Mouse (Mus musculus): ENCODE results near the gene Cox6b1. TPM values are rescaled to one million over a fixed set of nuclear protein-coding genes. Genes with fewer than 3 reads are reported as not detected.

The Cox6b1 gene
- polyA plus RNA-seq, 1 experiment from 2014 or later: 989 TPM

DNA sequence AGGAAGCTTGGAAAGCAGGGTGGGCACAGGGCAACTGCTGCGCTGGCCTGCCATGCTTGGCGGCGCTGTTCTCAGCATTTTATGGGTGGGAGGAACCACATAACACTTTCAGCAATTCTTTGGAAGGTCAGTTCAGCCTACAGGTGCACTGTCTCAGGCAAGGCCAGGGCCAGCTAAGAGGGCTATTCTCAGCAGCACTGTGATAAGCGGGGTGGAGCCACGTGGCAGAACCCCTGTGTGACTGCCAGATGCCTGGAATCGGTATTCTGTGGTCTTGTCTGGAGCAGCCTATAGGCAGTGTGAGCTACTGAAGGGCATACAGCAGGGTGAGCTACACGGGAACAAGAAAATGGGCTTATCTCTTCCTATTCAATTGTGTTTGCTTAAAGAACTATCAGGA lies 15.9 kb downstream of the Cox6b1 start:
- no peak for DNase-seq (ENCODE audit: low spot score)

DNA sequence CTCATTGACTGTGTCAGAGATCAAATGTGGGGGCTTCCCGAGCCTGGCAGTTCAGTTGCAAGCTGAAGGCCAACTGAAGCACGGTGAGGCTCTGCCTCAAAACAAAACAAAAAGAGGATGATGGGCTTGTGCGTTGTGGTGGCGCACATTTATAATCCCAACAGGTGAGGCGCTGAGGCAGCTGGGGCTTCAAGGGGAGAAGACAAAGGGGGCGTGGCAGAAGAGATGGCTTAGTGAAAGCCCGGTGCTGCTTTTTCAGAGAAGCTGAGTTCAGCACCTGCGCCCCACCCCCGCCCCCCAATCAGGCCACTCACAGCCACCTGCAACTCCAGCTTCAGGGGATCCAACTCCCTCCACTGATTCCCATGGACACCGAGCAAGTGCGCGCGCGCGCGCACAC lies 17.5 kb downstream of the Cox6b1 start:
- DNase-seq (ENCODE audit: low spot score): peak; percentile 25

DNA sequence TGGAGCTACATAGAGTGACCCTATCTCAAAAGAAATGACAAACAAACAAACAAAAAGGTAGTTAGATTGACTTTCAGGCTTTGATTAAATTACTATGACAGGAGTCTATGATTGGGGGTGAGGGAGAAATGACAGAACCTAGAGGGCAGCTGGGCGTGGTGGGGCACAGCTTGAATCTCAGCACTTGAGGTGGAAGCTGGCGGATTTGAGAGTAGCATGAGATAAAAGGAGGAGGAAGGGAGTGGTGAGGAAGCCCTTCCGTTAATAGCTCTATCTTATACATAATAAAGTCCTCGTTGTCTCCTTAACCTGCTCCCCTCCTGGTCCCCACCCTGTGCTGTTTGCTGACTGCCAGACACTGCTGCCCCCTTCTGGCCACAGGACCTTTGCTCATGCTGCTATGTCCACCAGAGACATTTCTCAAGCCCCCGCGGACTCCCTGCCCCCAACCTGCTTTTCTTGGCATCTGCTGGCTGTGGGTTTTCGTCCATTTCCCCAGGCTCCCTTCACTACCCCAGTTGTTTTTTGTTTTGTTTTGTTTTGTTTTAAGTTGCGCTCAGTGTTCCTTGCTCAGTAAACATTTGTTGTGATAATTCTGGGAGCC lies 18.1 kb downstream of the Cox6b1 start:
- peak; percentile 63 for DNase-seq (ENCODE audit: low spot score)

DNA sequence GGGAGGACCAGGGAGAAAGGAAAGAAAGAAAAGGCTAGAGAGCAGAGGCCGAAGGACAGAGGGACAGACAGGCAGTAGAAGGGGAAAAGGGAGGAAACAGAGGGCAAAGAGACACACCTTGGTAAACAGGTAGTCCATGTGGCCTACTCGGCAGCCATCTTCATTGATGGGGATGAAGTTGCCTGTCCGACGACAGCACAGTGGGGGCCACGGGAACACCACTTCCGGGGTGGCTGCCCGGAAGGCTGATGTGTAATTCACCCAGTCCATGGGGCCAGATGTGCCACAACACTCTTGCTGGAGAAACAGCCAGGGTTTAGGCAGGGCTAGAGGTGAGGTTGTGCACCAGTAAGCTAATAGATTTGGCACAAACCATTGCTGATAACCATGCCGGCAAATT lies 21.0 kb downstream of the Cox6b1 start:
- no peak for DNase-seq (ENCODE audit: low spot score)

DNA sequence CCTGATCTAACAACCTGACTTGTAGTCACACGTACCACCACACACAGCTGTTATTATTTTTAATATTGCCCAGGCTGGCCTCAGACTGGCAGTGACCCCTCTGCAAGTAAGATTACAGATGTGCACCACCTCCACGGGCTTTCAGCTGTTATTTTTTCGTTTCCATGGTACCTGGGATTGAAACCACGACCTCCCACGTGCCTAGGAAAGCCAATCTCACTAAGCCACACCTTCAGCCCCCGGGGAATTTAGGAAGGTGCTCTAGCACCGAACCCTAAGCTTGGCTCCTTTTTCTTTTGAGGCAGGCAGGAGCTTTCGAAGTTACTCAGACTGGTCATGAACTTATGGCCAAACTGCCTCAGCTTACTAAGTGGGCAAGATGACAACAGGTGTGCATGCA lies 21.5 kb downstream of the Cox6b1 start:
- DNase-seq (ENCODE audit: low spot score): no peak

DNA sequence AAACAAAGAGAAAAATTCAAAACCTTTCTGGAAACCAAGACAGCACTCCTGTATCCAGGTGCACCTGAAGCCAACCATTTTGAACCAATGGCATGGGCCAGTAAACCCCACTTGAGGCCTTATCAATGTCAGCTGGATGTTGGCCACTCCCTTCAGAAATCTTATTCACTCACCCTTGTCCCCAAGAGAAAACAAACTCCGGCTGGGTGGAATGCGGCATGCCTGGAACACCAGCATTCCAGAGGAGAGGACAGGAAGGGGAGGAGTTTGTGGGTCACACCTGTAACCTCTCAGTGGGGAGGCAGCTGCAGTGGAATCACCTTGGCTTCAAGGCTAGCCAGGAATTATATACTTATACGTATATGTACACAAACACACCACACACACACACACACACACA lies 23.4 kb downstream of the Cox6b1 start:
- DNase-seq (ENCODE audit: low spot score): no peak

DNA sequence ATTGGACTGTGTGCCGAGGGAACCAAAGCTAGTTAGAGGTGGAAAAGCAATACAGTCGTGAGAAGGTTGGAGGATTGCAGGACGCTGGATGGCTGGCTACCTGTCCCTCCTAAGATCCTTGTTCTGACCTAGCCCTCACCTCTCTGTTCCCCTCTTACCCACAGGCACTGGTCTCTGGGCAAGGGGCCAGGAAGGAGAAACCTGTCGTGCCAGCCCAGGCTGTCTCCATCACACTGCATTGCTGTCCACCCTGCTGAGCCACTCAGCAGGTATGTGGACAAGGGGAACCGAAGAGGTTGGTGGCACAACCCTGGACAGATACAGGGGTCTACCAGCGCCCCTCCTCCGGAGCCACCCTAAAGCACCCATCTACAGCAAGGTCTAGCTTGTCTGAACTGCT lies 25.3 kb downstream of the Cox6b1 start:
- no peak for DNase-seq (ENCODE audit: low spot score)

DNA sequence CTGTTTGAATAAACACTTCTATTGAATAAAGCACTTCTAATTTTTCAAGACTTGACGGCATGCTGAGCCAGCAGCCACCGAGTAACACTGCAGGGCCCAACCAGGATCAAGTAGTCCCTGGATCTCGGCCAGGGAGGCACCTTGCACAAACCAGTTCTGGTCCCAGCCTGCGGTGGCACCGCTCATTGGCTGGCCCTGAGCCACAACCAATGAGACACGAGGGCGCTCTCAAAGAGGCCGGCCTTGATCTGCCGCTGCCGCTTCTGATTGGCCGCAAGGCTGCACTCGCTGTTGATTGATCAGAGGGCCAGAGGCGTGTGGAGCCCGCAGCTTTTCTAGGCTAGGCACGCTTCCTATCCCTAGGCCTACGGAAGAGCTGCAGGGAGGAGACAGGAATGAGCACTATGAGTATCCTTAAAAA lies 26.0 kb downstream of the Cox6b1 start:
- DNase-seq (ENCODE audit: low spot score): peak; percentile 79

DNA sequence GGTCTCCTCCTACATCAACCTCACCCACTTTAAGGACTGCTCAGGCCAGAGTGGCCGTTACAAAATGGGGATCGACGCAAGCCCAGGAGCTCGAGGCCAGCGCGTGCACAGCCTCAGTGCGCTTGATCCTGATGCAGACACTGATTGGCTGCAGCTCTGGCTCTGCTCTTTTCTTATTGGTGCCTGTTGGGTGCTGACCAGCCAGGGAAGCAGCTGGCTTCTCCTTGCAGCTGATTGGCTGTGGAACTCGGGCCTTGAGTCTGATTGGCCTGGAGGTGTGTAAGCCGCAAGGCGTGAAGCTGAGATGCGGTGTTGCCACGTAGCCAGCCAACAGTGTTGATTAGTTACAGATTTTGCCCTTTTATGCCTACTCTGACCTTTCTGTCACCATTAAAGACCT lies 27.2 kb downstream of the Cox6b1 start, which contains the start of gene Zbtb32:
Gene Zbtb32, minus strand, starts transcription at position 124 of the 400 bp plus-strand sequence.
- DNase-seq (ENCODE audit: low spot score): no peak

DNA sequence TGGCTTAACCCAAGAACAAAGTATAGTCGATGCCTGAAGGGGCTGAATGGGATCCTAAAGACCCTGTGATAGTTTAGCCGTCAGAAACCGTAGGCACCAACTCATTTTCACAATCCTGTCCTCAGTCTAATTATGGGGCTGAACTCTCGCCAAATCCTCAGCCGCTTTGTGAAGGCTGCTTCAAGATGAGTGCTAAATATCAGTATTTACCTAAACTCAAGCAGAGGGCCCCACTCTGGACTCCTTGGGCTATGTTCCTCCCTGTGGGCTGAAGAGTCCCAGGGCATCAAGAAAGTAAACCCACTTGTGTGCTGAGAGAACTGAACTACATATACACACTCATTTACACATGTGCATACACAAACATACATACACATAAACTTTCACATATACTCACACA lies 29.1 kb downstream of the Cox6b1 start:
- DNase-seq (ENCODE audit: low spot score): no peak

DNA sequence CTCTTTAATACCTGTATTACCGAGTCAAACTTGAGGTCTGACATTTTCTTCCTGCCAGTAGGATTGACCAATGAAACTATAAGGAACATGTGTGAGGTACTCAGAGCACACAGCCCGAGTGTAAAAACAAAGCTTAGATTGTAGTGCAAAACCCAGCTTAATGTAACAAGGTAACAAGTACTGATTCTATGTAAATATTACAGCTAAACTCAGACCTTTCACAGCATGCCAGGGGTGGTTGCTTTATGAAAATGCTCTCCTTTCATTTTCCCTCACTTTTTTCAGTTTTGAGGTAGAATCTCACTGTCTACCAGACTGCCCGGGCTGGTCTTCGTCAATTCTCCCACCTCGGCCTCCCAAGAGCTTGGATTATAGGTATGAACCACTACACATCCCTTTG lies 29.9 kb downstream of the Cox6b1 start:
- DNase-seq (ENCODE audit: low spot score): no peak

DNA sequence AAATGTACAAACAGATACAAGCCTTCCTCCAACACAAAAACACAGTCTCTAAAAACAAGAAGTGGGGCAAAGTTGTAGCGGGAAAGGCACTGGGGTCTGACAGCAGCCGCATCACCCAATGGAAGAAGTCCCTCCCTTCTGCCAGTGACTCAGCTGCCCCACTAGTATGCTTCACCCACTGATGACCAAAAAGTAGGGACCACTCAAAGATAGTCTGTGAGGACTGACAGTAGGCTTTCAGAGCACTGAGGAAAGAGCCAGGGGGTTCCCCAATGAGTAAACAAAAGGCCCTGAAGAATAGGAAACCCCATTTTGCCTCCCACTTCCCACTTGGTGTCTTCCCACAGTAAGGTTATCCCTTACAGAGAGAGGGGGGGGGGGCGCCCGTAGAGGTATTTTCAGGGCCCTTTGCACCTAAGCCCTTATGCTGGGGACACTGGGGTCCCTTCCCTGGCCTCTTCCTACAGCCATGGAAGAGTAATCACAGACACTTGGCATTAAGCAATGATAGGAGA lies 31.4 kb downstream of the Cox6b1 start:
- no peak for DNase-seq (ENCODE audit: low spot score)

DNA sequence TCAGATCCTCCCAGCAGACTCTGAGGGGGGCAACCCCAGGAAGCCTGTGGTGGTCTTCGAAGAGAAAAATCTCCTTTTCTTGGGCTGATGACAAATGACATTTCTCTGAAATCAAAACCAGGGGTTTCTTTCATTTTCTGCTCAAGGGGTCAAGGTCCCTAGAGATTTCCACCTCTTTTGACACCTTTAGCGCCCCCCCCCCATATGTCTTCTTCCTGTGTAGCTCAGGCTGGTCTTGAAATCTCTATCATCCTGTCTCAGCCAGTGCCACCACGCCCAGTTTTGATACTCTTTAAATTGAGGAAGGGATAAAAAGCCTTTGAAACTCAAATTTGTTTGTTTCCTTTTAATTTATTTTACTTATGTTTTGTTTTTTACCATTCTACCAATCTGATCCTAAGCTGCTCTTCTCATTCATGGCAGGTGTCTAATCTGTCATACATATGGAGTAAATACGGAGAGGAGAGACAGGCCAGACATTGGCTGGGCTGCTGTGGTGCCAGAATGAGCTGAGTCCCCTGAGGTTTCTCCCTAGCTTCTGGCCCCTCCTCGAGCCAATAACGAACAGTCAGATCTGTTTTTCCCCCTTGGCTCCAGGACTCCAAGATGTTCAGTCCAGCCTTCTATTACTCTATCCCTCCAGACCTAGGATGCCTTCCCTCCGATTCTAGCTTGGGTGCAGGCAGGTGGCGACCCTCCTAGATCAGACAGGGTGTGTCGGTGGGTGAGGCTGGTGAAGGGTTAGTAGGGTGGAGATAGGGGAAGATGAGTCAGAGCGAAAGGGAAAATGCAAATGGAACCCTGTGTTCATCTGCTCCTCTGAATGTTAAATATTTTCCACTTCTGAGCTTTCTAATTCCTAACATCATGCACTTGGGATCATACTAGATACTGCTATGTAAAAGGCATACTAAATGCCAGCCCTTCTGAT lies 32.1 kb downstream of the Cox6b1 start:
- no peak for DNase-seq (ENCODE audit: low spot score)

DNA sequence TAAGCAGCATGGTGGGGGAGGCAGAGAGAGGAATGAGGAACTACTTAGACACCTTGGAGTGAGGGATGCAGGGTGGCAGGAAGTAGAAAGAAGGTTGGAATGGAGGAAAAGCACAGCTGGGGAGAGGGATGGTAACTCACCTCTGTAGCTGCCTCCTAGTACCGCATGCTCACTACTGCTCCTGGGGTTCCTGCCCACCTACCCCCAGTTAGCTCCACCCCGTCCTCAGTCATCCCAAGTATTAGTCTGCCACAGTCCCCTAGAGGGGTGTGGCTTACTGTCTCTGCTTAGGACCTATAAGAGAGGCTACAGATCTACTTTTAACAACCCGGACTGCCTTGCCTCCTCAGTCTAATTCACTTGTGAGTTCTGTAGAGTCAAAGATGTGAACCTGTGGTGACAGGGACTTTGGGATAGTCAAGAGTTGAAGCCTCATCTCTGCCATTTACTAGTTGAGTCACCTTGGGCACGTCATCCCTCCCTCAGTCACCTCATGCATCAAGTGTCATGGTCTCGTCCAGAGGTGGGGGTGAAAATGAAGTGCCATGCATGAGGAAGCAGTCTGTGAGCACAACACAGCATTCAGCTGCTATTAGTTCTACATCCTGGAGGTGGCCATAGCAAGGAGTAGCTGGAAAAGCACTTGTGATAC lies 33.1 kb downstream of the Cox6b1 start:
- DNase-seq (ENCODE audit: low spot score): no peak

DNA sequence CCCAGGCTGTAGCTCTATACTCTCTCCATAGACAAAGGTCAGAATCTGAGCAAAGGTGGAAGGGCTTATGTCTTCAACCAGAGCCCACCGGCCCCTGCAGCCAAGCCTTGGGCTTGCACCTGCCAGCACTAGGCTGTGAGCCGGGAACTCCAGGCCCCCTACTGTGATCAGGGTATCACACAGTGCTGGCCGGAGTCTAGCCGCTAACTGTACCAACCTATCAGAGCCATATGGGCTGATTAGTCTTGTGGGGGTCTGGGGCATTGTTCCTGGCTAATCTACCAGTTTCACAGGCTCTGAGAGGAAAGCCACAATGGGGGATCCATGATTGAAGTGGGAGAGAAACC lies 34.4 kb downstream of the Cox6b1 start:
- no peak for DNase-seq (ENCODE audit: low spot score)

DNA sequence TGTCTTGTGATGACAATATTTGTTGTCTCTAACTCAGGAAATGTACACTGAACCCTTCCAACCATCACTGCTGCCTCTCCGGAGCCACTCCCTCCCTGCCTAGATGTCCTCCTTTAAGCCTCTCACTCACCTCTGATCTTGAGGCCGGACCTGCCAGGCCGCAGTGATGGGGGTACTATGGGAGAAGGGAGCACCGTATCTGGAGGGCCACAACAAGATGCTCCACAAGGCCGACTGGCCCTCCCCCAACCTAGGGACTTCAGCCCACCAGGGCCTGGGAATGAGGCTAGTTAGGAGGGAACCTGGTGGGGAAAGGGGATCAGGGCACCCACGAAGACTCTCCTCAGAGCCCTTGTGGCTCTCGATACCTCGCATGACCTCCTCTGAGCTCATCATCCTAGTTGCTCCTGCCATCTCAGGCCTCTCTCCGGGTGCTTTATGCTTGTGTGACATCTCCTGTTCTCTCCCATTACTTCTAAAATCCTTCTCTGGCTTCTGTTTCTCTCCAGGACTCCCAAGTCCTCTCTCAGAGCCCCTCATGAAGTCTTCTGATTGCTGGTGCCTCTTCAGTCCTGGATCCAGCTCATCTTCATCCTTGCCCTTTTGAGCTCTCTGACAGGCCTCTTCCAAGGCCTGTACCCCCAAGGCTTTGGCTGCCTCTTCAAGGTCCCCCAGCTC lies 34.9 kb downstream of the Cox6b1 start:
- DNase-seq (ENCODE audit: low spot score): no peak

DNA sequence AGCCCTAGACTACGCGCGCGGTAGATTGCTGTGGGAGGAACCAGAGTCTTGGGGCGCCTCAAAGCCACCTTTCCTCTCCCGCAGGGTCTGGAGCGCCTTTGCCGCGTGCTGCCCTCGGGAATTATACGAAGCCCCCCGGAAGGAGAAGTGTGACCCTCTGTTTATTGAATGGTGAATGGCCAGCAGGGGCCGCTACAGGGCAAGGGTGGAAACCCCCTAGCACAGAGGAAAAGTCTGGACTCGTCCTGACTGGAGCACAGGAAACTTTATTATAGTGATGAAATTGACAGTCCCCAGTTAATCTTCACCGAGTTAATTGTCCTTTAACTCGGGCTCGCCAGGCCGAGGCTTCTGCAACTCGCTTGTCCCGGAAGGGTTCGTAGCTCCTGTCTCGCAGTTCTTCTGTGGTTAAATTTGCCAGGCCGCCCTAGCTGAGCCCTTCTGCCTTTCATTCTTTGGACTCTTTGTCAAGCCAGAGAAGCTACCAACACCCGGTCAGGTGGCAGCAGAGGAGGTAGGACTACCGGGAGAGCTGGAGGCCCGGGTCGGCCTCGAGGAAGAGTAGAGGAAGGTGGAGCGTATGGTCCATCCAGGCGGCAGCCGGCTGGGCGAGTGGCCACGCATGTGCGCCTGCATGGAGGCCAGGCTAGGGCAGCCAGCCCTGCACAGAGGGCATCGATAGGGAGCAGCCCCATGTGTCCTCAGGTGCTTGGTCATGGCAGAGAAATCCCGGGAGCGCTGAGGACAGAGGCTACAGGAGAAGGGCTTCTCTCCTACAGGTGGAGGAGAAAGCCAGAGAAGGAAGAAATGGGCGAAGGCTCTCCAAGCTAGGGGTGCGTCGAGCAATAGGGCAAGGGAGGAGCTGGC lies 36.3 kb downstream of the Cox6b1 start:
- peak; percentile 80 for DNase-seq (ENCODE audit: low spot score)

DNA sequence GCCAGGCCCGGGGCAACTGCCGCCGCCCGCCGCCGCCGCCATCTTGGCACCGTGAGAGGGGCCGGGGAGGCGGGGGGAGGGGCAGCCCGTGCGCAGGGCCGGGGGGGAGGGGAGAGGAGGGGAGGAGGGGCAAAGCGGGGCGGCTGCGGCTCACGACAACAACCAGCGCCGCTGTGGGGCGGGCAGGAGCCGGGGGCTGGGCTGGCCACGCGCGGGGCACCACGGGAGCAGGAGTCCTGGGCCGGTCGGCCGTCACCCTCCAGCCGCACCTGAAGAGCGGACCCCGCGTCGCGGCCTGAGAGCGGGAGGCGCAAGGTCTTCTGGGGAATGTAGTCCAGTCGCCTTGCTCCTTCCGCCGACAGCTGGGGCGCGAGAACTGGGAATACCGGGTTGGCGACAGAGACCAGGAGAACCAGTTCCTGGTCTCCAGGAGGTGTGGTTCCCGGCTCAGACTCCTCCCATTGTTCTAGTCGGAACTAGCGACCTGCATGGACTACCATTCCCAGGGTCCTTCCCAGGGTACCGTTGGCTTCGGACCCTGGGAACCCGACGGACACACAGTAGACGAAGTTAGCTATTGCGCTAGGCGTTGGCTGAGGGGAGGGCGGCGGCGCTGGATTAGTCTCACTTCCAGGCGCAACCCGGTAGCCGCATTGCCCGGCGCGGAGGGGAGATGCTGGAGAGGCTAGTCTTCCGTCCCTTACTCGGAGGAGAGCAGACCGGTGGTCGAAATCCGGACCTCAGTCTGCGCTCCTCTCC lies 37.1 kb downstream of the Cox6b1 start, which contains the start of gene Kmt2b:
Gene Kmt2b, minus strand, starts transcription at position 51 of the 759 bp plus-strand sequence.
- DNase-seq (ENCODE audit: low spot score): peak; percentile 90

DNA sequence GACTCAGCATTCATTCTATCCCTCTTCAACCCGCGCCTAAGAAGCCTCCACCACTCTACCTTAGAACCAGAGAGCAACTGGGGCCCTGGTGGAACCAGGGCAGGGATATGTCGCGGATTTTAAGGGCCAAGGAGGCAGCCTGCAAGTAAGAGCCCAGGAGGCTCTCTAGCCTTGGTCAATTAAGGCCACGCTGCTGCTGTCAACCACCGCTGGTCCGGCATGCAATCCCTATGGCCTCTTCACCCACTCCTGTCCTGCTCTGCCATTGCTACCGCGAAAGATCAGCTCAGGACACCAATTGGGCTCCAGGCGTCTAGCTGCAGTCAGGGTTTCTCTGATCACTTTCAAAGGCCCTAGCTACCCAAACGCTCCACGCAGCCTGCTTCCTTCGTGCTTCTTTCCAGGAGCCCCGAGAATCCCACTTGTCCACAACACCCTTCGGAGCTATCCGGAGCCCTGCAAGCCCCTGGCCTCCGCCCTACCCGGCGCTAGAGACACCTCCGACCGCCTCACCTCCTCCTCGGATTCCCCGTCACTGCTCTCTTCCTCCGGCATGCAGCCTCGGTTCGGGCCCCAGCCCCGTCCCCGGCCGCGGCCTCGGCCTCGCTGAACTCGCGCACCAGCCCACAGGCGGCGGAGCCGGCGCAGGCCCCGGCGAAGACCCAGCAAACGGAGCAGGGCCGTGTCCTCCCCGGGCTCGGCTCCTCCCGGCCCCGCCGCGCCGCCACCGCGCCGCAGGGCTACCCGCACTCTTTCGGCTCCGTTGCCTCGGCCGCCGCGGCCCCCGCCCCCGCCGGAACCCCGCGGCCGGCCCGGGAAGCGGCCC lies 37.9 kb downstream of the Cox6b1 start:
- DNase-seq (ENCODE audit: low spot score): no peak
